Mouse (Mus musculus): Measurements from ENCODE around the gene Ppp4r3a.
A peak's percentile ranks its signal among the peaks of the same experiment; 100 is the strongest.
"Not testable (repeated sequence)": the region's sequence is repeated elsewhere in the genome, so short reads cannot be mapped to it uniquely, and the experiment has no call there.

The Ppp4r3a gene

DNA sequence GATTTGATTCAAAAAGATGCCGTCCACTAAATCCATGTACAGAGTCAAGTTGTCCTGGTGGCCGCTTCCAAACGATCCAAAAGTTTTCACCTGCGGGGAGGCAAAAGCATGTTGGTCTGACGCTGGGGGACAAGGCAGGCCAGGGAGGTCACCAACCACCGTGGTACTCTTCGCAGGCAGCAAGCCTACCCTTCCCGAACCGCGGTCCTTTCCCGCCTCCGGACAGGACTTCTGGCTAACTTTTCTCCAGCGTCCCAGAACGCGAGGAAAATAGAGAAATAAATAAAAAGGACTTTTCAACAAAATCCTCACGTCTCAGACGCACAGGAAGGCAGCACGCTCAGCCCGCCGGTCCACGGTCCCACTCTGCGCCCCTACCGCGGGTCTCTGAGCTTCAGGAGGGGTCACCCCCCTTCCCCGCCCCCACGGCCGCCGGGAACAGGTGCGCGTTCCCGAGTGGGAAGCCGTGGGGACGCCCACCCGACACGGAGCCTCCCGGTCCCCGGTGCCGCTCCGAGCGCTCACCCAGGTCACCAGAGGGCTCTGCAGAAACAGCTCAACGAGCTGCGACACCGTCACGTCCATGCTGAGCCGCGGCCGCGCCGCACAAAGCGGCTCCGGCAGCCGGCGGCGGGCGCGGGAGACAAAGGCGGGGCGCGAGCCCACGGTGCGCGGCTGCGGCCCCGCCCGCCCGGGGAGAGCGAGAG is 55.1 kb downstream of the Ppp4r3a start:
- no peak for DNase-seq

- DNase-seq = peak; percentile 26
Measured at GRCm38 (mm10) chr12:101027451-101028246, 55.9 kb downstream of the Ppp4r3a start.

- peak; percentile 33 for DNase-seq
Measured at GRCm38 (mm10) chr12:101026946-101027345, 56.6 kb downstream of the Ppp4r3a start.

DNA sequence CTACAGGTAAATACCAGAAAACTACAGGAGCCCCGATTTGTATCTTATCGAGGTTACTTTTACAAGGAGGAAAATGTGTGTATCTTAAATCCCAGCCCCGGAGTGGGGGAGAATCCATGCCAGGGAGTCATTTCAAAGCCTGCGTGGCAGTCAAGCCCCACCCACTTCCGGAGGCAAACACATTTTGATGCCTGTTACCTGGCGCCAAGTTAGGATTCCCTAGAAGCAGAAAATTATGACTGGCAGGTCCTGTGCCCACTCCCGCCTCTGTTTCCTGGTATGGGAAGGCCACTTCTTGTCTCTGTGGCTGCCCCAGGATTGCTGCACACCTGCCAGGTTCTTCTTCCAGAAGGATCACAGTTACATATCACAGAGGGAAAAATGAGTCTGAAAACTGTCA is 57.0 kb downstream of the Ppp4r3a start:
- peak; percentile 29 for DNase-seq

DNA sequence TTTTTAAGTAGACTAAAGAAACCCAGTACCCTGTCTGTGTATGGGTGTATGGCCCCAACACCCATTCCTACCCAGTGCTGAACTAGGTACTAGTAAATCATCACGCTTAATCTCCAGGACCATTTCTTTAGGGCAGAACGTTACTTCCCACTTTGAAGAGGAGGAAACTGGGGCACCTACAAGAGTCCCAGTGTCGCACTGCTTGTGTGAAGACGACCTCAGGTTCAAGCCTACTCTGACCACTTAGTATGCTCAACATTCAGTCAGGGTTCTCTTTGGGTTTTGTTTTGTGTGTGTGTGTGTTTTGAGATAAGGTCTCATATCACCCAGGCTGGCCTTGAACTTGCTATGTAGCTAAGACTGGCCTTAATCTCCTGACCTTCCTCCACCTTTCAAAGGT is 57.5 kb downstream of the Ppp4r3a start:
- no peak for DNase-seq

GRCm38 (mm10) chr12:101025379-101025778 is 58.1 kb downstream of the Ppp4r3a start:
- DNase-seq = no peak

DNA sequence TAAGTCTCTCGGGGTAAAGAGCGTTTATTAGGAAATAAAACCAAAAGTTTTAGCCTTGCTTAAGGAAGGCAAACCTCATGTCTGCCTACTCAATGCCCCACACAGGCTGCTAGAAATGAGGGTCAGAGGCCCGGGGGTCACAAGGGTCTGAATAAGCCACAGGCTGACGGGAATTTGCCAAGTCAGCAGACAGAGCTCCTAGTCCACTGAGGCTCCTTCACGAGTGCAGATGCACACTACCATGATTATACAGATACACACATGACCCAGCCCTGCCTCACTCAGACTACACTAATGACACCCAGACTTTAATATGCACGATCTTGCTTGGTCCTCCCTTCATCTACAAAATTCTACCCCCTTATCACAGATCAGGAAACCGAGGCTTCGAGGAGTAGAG is 58.7 kb downstream of the Ppp4r3a start:
- DNase-seq = no peak

DNA sequence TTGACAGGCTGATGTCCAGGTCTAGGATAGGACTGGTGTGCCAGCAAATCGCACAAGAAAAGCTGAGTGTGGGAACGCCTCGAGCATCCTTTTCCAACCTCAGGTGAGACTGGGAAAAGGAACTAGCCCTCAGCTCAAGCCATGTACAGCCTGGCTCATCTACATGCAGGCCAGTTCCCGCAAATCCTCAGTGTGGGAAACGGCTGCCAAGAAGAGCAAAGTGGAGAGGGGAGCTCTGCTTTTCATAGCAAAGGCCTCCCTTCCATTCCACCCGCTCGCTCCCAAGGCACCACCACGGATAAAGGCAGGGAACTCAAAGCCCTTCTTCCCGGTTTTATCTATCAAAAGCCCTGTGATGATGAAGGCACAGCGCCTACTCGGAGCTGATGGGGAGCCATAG is 60.4 kb downstream of the Ppp4r3a start:
- no peak for DNase-seq

GRCm38 (mm10) chr12:101022353-101022752 is 61.1 kb downstream of the Ppp4r3a start:
- no peak for DNase-seq

DNA sequence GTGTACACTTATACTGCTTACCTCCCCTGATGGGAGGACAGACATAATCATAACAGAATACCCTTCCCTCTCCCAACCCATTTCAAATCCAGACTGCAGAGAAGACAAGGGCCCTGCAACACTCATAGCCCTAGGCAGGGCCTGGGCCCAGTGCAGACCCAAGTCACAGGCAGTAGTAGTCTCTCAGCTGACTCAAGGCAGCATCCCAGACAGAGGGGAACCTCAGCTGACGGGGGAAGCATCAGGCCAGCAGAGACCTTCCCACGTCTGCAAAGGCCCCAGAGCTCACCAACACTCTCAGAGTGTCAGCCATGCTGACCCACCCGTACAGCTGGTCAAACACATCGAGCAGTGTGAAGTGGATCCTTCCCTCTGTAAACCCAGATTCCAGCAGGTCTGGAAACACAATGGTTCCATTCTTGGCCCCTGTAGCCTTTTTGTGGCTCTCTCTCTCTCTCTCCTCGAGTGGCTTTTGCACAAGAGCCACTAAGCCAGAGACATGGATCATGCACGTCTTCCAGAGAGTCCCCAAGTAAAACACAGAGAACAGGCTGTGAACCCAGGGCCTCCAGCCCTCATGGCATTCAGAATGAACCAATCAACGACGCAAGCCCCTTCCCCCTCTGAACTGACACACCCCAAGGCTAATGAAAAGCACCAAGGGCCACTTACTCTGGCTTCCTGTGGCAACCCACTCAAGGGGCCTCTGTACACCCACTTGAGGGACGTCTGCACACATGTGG is 61.8 kb downstream of the Ppp4r3a start:
- no peak for DNase-seq

DNA sequence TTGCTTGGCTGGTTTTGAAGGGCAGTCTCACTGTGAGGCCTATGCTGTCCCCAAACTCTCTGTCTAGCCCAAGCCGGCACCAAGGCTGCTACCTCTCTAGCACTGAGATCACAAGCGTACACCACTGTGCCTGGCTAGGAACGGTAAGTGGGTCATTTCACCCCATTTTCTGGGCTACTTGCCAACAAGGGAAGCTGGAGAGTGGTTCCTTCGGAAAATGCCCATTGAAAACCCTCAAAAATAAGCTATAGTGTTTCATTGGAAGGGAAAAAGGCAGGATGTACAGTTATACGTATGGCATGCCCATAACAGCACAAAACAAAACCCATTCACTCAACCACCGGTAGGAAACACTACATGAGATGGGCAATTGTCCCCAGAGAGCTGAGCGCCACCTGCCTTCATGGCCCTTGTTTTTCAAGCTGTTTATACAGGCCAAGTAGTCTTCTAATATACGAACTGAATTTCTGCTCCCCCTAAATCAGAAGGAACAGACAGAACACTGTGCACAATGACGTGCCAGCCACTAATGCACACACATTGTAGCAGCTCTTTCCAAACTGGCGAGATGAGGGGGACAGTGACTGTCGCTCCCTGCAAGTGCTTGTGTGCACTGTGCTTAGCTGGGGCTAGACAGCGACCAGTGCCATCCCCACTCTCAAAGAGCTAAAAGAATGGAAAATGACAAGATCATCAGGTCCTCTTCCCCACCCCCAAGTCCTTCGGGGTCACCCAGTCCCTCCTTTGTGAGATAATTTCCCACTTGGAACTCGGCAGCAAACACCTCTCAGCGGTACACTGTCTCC is 63.1 kb downstream of the Ppp4r3a start:
- no peak for DNase-seq

DNA sequence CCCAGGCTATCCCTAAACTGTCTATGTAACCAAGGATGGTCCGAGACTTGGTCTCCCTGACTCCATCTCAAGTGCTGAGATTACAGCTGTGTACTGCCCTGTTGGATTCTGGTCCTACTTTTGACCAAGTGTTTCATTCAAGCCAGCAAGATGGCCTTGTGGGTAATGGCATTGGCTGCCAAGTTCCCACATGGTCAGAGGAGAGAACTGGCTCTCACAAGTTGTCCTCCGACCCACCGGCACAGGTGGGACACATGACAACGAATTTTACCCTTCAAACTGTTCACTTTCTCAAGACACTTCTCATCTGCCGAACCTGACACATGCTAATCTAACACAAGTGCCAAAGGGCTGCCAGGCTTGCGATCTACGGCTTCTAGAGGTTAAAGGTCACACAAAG is 64.1 kb downstream of the Ppp4r3a start:
- no peak for DNase-seq

DNA sequence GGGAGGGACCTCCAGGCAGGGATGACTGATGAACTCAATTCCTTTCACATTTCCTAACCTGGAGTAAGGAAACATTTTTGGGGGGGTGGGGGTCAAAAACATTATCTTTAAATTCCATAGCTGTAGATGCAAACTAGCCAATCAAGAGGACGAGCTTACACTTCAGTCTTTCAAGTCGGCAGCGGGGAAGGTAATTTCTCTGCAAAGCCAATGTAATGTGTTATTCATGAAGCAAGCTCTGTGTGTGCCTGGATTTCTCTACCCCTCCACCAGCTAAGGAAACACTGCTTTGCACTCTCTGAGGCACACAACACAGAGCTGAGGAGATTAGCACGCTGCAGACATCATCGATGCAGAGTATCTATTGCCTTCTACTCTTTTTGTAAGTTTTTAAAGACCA is 64.5 kb downstream of the Ppp4r3a start:
- DNase-seq = no peak

- DNase-seq = peak; percentile 58
Measured at GRCm38 (mm10) chr12:101017971-101018371, 65.5 kb downstream of the Ppp4r3a start.

DNA sequence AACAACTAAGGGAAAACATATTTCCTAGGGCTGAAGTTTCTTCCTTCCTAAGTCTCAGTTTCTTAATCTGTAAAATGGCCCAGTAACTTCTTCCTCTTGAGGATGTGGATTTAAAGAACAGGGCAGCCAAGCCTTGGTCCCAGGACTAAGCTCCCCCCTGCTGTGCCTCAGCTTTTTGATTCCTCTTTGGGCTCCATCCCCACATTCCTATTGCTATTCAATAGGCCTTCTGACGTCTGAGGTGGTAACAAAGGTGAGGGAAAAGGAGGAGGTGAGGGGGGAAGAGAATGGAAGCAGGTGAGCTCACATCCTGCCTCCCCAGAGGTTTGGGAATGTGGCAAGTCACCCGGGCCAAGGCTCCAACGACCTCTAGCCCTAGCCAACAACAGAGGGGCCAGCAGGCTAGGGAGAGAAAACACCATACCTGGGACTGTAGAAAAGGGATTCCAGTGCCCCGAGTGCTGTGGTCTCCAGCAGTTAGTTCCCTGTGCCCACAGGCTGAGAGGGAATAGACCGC is 67.0 kb downstream of the Ppp4r3a start:
- no peak for DNase-seq

DNA sequence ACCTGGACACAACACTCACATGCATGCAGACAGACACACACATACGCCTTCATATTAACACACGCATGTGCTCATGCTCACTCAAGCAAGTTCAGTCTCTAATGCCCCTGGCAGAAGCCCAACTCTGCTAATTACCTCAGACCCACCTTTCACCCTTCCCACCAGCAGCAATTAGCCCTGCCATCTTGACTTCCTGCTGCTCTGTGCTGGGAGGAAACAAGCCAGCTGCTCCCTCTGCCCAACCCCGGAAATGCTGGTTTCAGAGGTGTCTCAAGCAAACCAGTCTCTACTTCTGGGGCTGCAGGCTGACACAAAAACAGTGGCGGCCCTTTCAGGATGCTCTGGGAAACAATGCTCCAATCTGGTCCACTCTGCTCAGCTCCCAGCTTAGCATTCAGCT is 67.6 kb downstream of the Ppp4r3a start:
- peak; percentile 65 for DNase-seq

GRCm38 (mm10) chr12:101015165-101015560 is 68.3 kb downstream of the Ppp4r3a start:
- DNase-seq = no peak

GRCm38 (mm10) chr12:101014549-101015164 is 68.8 kb downstream of the Ppp4r3a start:
- no peak for DNase-seq

GRCm38 (mm10) chr12:101013668-101014067 is 69.8 kb downstream of the Ppp4r3a start:
- not testable (repeated sequence) for DNase-seq

DNA sequence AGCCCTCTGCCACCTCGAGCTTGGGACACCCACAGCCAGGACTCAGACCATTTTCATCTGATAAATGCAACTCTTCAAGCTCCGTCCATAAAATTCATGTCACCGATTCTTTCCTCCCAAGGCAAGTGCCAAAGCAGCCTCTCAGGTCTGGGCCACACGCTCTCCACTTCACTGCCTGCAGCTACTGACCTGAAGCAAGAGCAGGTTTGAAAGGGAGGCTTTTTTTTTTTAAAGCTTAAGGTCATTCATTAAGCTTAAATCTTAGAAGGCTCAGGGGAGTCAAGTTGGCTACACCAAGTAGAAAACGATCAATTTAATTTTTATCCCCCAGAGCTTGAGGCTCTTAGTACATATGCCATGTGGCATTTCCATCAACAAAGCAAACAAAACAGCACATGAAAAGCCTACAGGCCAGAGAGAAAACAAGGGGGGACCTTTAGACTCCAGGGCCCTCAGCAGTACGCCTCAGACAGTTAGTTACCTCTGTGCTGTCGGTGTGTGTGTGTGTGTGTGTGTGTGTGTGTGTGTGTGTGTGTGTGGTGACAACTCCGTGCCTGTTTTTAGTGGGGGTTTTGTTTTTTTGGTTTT is 70.3 kb downstream of the Ppp4r3a start:
- DNase-seq = peak; percentile 41

DNA sequence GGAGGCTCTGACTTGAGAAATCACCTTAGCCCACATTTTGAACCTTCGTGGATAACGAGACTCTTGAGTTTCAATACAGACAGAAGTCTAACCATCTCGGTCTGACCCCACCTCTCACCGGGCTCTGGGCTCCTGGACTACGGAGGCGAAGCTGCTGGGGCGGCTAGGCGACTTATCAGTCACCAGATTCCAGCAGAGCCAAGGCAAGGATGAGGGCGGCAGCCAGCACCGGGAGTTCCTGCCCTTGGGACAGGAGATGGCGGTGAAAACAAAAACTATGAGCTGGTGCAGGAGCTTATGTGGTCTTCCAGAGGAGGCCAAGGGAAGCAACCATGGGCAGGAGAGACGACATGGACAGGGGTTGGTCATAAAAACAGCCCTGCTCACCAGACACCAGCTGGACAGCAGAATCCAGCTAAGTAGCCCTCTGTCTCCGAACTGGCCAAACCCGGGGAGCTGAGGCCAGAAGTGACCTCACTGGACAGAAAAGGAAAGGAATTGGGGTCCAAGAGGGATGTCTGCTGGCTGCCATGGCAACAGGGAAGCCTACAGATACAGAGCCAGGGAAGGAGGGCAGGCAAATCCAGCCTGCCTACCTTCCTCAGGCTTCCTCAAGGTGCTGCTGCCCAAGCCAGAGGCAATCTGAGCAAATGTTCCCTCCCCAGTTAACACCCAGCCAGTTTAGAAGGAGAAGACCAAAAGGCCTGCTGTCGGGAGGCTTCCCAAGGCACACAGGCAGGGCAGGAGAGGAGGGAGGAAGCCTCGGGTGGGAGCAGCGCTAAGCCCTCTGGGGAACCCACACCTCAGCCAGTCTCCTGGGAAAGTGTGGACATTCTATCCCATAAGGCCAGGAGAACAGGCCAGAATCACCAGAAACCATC is 71.1 kb downstream of the Ppp4r3a start:
- DNase-seq = no peak

Measured in kidney, postnatal 14 days (tissue).